Comparison of ENCODE assay signal across 10 mouse cellular contexts in genomic region chr5:35755131-35755733, GRCm38 (mm10). TPM values are rescaled to one million over a fixed set of nuclear protein-coding genes. Genes with fewer than 3 reads are reported as not detected.
DNase-seq lines count a peak whose midpoint lies in the region; ATAC-seq and TF ChIP-seq lines count a peak whose summit lies in the region.
"Had no signal": no experiment of that assay in that cellular context is flagged by ENCODE, and none has a peak within 500 bp of the region (broad histone marks: within the 10 kb centered on the region; RNA-seq: fewer than 3 reads in every experiment).

No protein-coding gene starts in this region.

- H3K27ac ChIP-seq in kidney, embryonic 16.5 days (ENCODE audit: low read length) = no peak overlapping the region
- H3K27ac ChIP-seq in ES-E14 (ENCODE audit: insufficient read depth, low read depth, low read length, poor library complexity, severe bottlenecking) = no peak overlapping the region
- H3K27ac ChIP-seq in gastrocnemius, adult 2 months = peak overlapping the region; percentile 88
- no peak overlapping the region for H3K27ac ChIP-seq in left cerebral cortex, adult 2 months
- H3K27ac ChIP-seq: embryonic facial prominence, embryonic 15.5 days; liver, embryonic 15.5 days had no signal

- H3K4me1 ChIP-seq in kidney, embryonic 16.5 days (ENCODE audit: insufficient read depth, low read length) = peaks cover 9% of the 10 kb centered on the region; the same call in 1 of the 2 replicates
- H3K4me1 ChIP-seq in ES-E14 (ENCODE audit: control insufficient read depth in 2 of 2, insufficient read depth in 2 of 2, low read length in 2 of 2, poor library complexity in 1 of 2) = peaks cover 3 to 10% of the 10 kb centered on the region in 2 experiments; a peak in 2 of 4 replicates

- peak; percentile 76 for DNase-seq in kidney, adult 18-20 months
- peak; percentile 91 for DNase-seq in ES-E14 (ENCODE audit: low read depth, low spot score)
- DNase-seq in c-Kit-positive CD71-positive TER-119-positive erythroid progenitor cells, embryonic 14.5 days (ENCODE audit: low spot score) = peak; percentile 12
- DNase-seq in gastrocnemius, adult 2 months = peak; percentile 77
- peak; percentile 46 to 51 for DNase-seq in left cerebral cortex, adult 2 months (ENCODE audit: extremely low spot score in 1 of 2, low spot score in 2 of 2)

- no peak overlapping the region for H3K4me2 ChIP-seq in kidney, embryonic 16.5 days (replicated peaks; ENCODE audit: low read depth, low read length)
- H3K4me2 ChIP-seq: embryonic facial prominence, embryonic 15.5 days; liver, embryonic 15.5 days had no signal

- WGBS in kidney, embryonic 16.5 days = 29% methylated on average over 5 of the region's 5 CpGs

- H3K9ac ChIP-seq in kidney, embryonic 16.5 days (replicated peaks; ENCODE audit: low read length) = no peak overlapping the region
- no peak overlapping the region; the same call in 1 of the 2 replicates for H3K9ac ChIP-seq in ES-E14 (ENCODE audit: insufficient read depth, low read depth, low read length, poor library complexity, severe bottlenecking)
- H3K9ac ChIP-seq: embryonic facial prominence, embryonic 15.5 days; liver, embryonic 15.5 days had no signal

- in situ Hi-C loops in ES-E14 (cut with MboI; ENCODE audit: low sequenced_read_pairs in 2 of 2, unreplicated experiment in 2 of 2) = no loop called here

- TF ChIP-seq CTCF in gastrocnemius, adult 2 months (IDR thresholded peaks at IDR 0.05) = peak; percentile 95
- peak; percentile 98 for TF ChIP-seq CTCF in left cerebral cortex, adult 2 months (IDR thresholded peaks at IDR 0.05)

- no peaks in the 10 kb centered on the region for H3K36me3 ChIP-seq in kidney, embryonic 16.5 days (ENCODE audit: insufficient read depth, low read length)
- H3K36me3 ChIP-seq in ES-E14 (ENCODE audit: control insufficient read depth, insufficient read depth, low read length, poor library complexity, severe bottlenecking) = no peaks in the 10 kb centered on the region
- H3K36me3 ChIP-seq: embryonic facial prominence, embryonic 15.5 days; liver, embryonic 15.5 days had no signal

- H3K27me3 ChIP-seq in kidney, embryonic 16.5 days (ENCODE audit: insufficient read depth, low read length) = peaks cover 29% of the 10 kb centered on the region

- no peak overlapping the region for H3K4me3 ChIP-seq in kidney, embryonic 16.5 days (ENCODE audit: low read length)
- H3K4me3 ChIP-seq in ES-E14 (ENCODE audit: insufficient read depth in 1 of 2, low read depth in 1 of 2, low read length in 2 of 2, poor library complexity in 1 of 2, severe bottlenecking in 1 of 2) = peak overlapping the region in 1 of 2 experiments; percentile 5; a peak in 1 of 4 replicates
- H3K4me3 ChIP-seq in gastrocnemius, adult 2 months = no peak overlapping the region
- no peak overlapping the region for H3K4me3 ChIP-seq in left cerebral cortex, adult 2 months
- H3K4me3 ChIP-seq: embryonic facial prominence, embryonic 15.5 days; liver, embryonic 15.5 days had no signal

- intact Hi-C loops in gastrocnemius, adult 2 months (cut with DNase I) = loop anchor here (5.0 kb wide), 1 partner anchor 158 kb away; no protein-coding TSS in a partner anchor
- intact Hi-C loops in left cerebral cortex, adult 2 months (cut with DNase I) = loop anchor here (5.0 kb wide), 1 partner anchor 42 kb away; no protein-coding TSS in a partner anchor

- ATAC-seq in kidney, embryonic 16.5 days (ENCODE audit: low FRiP score, low TSS enrichment) = no peak
- ATAC-seq in neutrophil, adult 5-6 weeks (ENCODE audit: extremely low read depth, insufficient number of reproducible peaks, low FRiP score, poor library complexity, severe bottlenecking) = peak; percentile 43; the same call in 1 of the 2 replicates
- no peak for ATAC-seq in activated CD4-positive, CD25-positive, alpha-beta regulatory T cell, adult 4 months

- H3K9me3 ChIP-seq in kidney, embryonic 16.5 days (ENCODE audit: low read length) = no peaks in the 10 kb centered on the region
- no peaks in the 10 kb centered on the region for H3K9me3 ChIP-seq in ES-E14 (ENCODE audit: control insufficient read depth, insufficient read depth, low read depth, low read length)
- H3K9me3 ChIP-seq: embryonic facial prominence, embryonic 15.5 days; liver, embryonic 15.5 days had no signal

TF ChIP-seq in ES-E14, 5 proteins besides CTCF, POLR2A, EP300 and RAD21:
- TF ChIP-seq MAFK (IDR thresholded peaks at IDR 0.05; ENCODE audit: insufficient read depth, low read depth, low read length) (peak; percentile 53; the same call in 1 of the 2 replicates), ZNF384 (IDR thresholded peaks at IDR 0.05; ENCODE audit: low read depth, low read length) (no peak), HCFC1 (IDR thresholded peaks at IDR 0.05; ENCODE audit: borderline replicate concordance, insufficient read depth, low read length) (peak; percentile 47; the same call in 1 of the 2 replicates), ZC3H11A (IDR thresholded peaks at IDR 0.05; ENCODE audit: borderline replicate concordance, low read depth, low read length) (peak; percentile 53; the same call in 1 of the 2 replicates), CHD2 (IDR thresholded peaks at IDR 0.05; ENCODE audit: low read depth, low read length) (no peak)

RNA-seq across cellular contexts. Expression of gene Ablim2, which starts 2.4 kb away (rescaled TPM):
- polyA plus RNA-seq in kidney, embryonic 16.5 days (2015; fragmentation: Nextera tagmentation; extraction: Ambion mirVana) = 2.8 and 3.0 TPM in 2 replicates
- total RNA-seq in ES-E14 (2012; rRNA removed) = 0.95 and 1.6 TPM in 2 replicates
- 10 to 100 TPM; 40.7 to 42.5 TPM for total RNA-seq in gastrocnemius, adult 2 months (2021)
- 100 to 1,000 TPM; 191 to 208 TPM for total RNA-seq in left cerebral cortex, adult 2 months (2021)
- not detected in 2 replicates for total RNA-seq in neutrophil, adult 5-6 weeks (2017)
- polyA plus RNA-seq in activated CD4-positive, CD25-positive, alpha-beta regulatory T cell, adult 4 months (2017; shearing (Covaris generic)) = 1 to 10 TPM; 1.5 to 1.9 TPM

RNA-seq across cellular contexts. Expression of gene Sh3tc1, which starts 15.4 kb away (rescaled TPM):
- 25.2 and 27.6 TPM in 2 replicates for polyA plus RNA-seq in kidney, embryonic 16.5 days (2015; fragmentation: Nextera tagmentation; extraction: Ambion mirVana)
- 5.1 and 5.9 TPM in 2 replicates for total RNA-seq in ES-E14 (2012; rRNA removed)
- total RNA-seq in gastrocnemius, adult 2 months (2021) = 1 to 10 TPM; 2.2 to 2.4 TPM
- total RNA-seq in left cerebral cortex, adult 2 months (2021) = 1 to 10 TPM; 2.4 to 4.3 TPM
- 11.3 and 11.8 TPM in 2 replicates for total RNA-seq in neutrophil, adult 5-6 weeks (2017)
- polyA plus RNA-seq in activated CD4-positive, CD25-positive, alpha-beta regulatory T cell, adult 4 months (2017; shearing (Covaris generic)) = 1 to 10 TPM; 2.1 to 2.5 TPM

Comparison
In these comparisons a context has a peak if more than half of its experiments do, and no peak if none do; other contexts are left out.
1. DNase-seq: peak in every context shown above with its lines; median percentile 91 in ES-E14; 77 in gastrocnemius, adult 2 months; 76 in kidney, adult 18-20 months; 48 in left cerebral cortex, adult 2 months; 12 in c-Kit-positive CD71-positive TER-119-positive erythroid progenitor cells, embryonic 14.5 days.
2. RNA of gene Ablim2, which starts 2.4 kb away (total RNA-seq): 191 to 208 TPM in left cerebral cortex, adult 2 months and 40.7 to 42.5 TPM in gastrocnemius, adult 2 months; 0.95 to 1.6 TPM in ES-E14 and not detected in neutrophil, adult 5-6 weeks; every median in the first group is over 10 times any median in the second.